Mouse (Mus musculus): Measurements from ENCODE around the gene Cckbr.

Gene Cckbr

GRCm38 (mm10) chr7:105425424-105426043 lies at the start of gene Cckbr:
Gene Cckbr (plus strand): TSS chr7:105425731.
- DNase-seq (ENCODE audit: low spot score in 2 of 2), result no peak

GRCm38 (mm10) chr7:105380329-105380728 lies 45.2 kb upstream of the Cckbr start:
- DNase-seq (ENCODE audit: low spot score in 2 of 2), result no peak

GRCm38 (mm10) chr7:105387696-105388095 lies 37.8 kb upstream of the Cckbr start:
- DNase-seq (ENCODE audit: low spot score in 2 of 2), result no peak

- DNase-seq (ENCODE audit: low spot score in 2 of 2), result no peak
These were observed 35.3 kb upstream of the Cckbr start for GRCm38 (mm10) chr7:105390236-105390635.

GRCm38 (mm10) chr7:105394606-105395005 lies 30.9 kb upstream of the Cckbr start:
- no peak for DNase-seq (ENCODE audit: low spot score in 2 of 2)

DNA sequence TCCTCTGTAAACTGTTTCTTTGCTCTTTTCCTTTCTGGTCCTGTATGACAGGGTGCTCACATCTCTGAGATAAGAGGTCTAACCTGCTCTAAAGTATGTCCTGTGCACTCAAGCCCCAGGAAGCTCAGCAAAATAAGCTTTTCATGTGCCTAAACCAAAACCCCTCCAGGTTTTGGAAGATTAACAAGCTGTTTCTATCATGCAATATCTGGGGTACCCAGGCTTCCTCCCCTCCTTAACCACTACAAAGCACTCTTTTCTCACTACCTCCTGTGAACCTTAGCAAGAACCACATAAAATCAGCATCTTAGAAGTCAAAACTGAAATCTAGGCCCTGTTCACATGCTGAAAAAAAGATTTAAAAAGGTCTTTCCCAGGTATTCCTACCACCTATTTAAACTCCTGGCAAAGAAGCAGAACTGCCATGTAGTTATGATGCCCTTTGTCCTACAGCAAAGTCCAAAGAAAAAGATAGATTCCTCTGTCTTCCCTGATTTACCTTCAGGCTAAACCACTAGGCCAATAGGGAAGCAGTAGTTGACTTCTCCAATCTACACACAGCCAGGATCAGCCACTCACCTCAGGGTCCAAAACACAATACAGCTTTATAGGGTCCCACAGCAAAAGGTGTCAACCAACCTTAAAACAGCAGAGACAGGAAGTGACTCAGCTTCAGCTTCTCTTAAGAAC lies 30.3 kb upstream of the Cckbr start:
- peak; percentile 7 for DNase-seq (ENCODE audit: low spot score in 2 of 2)

GRCm38 (mm10) chr7:105396126-105396525 lies 29.4 kb upstream of the Cckbr start:
- no peak for DNase-seq (ENCODE audit: low spot score in 2 of 2)

- peak; percentile 14 to 20 for DNase-seq (ENCODE audit: low spot score in 2 of 2)
These were observed 26.2 kb upstream of the Cckbr start for GRCm38 (mm10) chr7:105399058-105399934.

DNA sequence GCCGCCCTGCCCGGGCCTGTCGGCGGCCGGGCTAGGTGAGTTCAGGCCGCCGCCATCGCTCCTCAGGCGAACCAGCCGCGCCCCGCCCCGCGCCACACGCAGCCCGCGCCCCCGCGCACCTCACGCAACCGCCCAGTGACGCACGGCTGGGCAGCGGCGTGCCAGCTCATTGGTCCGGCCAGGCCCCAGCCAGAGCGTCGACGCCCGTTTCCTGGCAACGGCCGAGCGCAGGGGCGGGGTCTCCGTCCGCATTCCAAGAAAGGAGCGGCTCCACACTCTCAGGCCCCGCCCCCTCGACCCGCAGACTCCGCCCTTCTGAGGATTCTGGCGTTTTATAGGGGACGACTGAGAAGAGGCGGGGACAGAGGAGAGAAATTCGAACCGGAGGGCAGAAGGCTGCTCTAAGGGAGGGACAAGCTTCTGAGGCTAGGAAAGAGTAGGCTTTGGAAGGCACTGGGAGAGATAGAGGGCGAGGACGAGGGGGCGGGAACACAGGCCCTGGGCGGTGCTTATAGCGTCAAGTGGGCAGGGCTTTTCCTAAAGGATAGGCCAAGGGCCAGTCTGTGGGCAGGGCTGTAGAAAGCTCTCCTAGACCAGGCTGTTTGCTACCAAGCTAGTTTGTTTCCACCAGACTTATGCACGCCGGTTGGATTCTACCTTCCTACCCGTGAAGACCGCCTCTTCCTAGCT lies 25.5 kb upstream of the Cckbr start, which contains the start of gene Fam160a2:
Gene Fam160a2 (minus strand): TSS at position 120 of the 690 bp plus-strand sequence.
- peak; percentile 91 to 94 for DNase-seq (ENCODE audit: low spot score in 2 of 2)

GRCm38 (mm10) chr7:105404268-105404667 lies 21.3 kb upstream of the Cckbr start, which contains the start of gene Cnga4:
Gene Cnga4 (plus strand): TSS chr7:105404568.
- no peak for DNase-seq (ENCODE audit: low spot score in 2 of 2)

- DNase-seq (ENCODE audit: low spot score in 2 of 2), result no peak
These were observed 19.2 kb upstream of the Cckbr start for GRCm38 (mm10) chr7:105406322-105406721.

DNA sequence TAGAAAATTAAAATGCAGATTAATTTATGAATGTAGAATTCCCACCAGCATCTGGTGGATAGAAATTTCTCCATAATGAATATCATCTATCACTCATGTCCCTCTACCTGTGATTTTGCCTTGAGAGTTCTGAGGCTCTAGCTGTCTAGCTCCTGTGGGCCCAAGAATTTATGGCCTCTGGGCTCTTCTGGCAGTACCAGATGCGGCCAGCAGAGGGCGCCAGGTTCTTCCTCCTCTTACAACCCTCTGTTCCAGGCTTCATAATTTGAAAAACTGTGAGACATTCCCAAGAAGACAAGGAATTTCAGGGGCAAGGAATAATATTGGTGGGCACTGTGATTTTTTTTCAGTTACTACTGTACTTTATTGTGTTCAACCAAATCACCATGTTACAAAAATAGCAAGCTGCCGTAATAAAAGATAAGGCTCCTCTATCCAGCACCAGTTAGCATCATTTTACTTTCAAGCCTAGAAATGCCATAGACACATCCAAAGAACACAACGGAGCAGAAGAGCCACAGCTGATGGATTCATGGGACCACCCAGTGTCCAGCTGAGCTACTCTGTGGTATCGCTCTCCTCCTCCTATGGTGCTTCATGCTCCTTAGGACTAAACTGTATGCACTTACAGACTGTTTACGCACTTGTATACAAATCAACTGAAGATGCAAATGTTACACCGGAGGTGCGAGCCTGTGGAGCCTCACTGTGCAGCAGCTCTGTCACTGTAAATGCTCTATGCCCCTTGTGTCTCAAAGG lies 13.5 kb upstream of the Cckbr start:
- peak; percentile 47 to 57 for DNase-seq (ENCODE audit: low spot score in 2 of 2)

DNA sequence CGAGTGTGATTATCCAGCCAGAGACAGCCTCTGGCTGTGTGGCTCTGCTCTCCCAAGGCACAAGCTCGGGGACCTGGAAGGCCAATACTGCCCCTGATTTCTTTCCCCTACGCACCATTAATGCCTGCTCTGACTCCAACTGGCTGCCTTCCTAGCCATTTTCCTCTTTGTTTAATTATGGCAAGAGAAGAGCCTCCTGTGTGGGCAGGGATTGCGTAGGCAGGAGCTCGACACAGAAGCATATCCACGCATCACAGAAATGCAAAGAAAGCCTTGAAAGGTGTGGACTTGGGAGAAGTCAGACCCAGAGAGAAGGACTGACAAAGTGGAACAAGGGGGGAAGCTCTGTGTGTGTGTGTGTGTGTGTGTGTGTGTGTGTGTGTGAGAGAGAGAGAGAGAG lies 11.1 kb upstream of the Cckbr start:
- DNase-seq (ENCODE audit: low spot score in 2 of 2), result no peak

GRCm38 (mm10) chr7:105416529-105416928 lies 9.0 kb upstream of the Cckbr start:
- DNase-seq (ENCODE audit: low spot score in 2 of 2), result no peak

DNA sequence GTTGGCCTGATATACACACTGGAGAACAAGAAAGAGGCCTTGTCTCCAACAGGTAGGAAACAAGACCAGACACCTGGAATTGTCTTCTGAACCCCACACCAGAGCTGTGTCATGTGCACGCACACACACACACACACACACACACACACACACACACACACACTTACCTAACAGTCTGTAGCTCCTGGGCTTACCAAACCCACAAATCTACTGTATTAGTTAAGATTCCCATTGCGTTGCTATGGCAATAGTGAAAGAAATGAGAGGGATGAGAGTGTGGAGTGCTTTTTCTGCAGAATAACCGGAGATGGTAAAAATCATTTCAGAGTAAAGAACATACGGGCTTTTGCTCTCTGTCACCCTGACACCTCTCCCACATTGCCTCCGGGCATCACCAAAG lies 7.4 kb upstream of the Cckbr start:
- no peak for DNase-seq (ENCODE audit: low spot score in 2 of 2)

- no peak for DNase-seq (ENCODE audit: low spot score in 2 of 2)
These were observed 4.6 kb upstream of the Cckbr start for GRCm38 (mm10) chr7:105420903-105421302.

GRCm38 (mm10) chr7:105424368-105424767 lies 1.2 kb upstream of the Cckbr start:
- no peak for DNase-seq (ENCODE audit: low spot score in 2 of 2)

GRCm38 (mm10) chr7:105426051-105426450 lies 520 bp downstream of the Cckbr start:
- no peak for DNase-seq (ENCODE audit: low spot score in 2 of 2)

GRCm38 (mm10) chr7:105432058-105432457 lies 6.5 kb downstream of the Cckbr start:
- no peak for DNase-seq (ENCODE audit: low spot score in 2 of 2)

DNA sequence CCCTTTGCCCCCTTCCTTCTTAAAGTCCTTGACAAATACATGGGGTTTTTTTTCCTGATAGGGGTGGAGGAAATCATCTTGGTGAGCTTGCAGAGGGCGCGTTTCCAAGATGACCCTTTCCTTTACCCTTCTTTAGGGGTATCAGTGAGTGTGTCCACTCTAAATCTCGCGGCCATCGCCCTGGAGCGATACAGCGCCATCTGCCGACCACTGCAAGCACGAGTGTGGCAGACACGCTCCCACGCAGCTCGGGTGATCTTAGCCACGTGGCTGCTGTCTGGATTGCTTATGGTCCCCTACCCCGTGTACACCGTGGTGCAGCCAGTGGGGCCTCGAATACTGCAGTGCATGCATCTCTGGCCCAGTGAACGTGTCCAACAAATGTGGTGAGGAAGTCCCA lies 8.3 kb downstream of the Cckbr start:
- no peak for DNase-seq (ENCODE audit: low spot score in 2 of 2)

DNA sequence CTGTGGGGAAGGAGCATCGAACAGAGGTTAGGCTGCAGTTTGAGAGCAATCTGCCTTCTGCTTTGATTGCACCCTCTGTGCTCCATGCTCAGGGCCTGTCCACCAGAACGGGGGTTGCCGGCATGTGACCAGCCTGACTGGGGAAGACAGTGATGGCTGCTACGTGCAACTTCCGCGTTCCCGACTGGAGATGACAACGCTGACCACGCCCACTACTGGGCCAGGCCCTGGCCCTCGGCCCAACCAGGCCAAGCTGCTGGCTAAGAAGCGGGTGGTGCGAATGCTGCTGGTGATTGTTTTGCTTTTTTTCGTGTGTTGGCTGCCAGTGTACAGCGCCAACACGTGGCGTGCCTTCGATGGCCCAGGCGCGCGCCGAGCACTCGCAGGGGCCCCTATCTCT lies 9.3 kb downstream of the Cckbr start:
- no peak for DNase-seq (ENCODE audit: low spot score in 2 of 2)

All from natural killer cell, adult 2 months (primary cell).